Mouse (Mus musculus): ENCODE results near the gene Rel. TPM values are rescaled to one million over a fixed set of nuclear protein-coding genes. Genes with fewer than 3 reads are reported as not detected.
"Not testable (repeated sequence)": the region's sequence is repeated elsewhere in the genome, so short reads cannot be mapped to it uniquely, and the experiment has no call there.

The Rel gene
- 0.67 and 0.79 TPM in 2 replicates for polyA plus RNA-seq (2014; fragmentation: Nextera tagmentation; extraction: Ambion mirVana)

- Histone ChIP-seq H3K27ac (ENCODE audit: low read depth, low read length) (peak within 1 kb of the TSS; percentile 85), H3K9ac (ENCODE audit: low read depth, low read length) (peak within 1 kb of the TSS; percentile 74), H3K27me3 (replicated peaks; ENCODE audit: control insufficient read depth, insufficient read depth, low read length) (no peaks in the 10 kb centered on the region), H3K4me3 (ENCODE audit: low read depth, low read length) (peak within 1 kb of the TSS; percentile 73), H3K4me2 (peak within 1 kb of the TSS; percentile 98), H3K9me3 (ENCODE audit: control insufficient read depth, low read length) (no peaks in the 10 kb centered on the region), H3K36me3 (ENCODE audit: control insufficient read depth, insufficient read depth, low read length) (no peaks in the 10 kb centered on the region), H3K4me1 (replicated peaks; ENCODE audit: control insufficient read depth, insufficient read depth, low read length) (no peaks in the 10 kb centered on the region)
- ATAC-seq (replicated peaks; ENCODE audit: low FRiP score): peak; percentile 84
- DNase-seq (ENCODE audit: low spot score): peak; percentile 89
- under 1% methylated on average over 75 of the region's 88 CpGs for WGBS
Measured at GRCm38 (mm10) chr11:23770760-23771506, at the start of gene Rel. TSS of gene Rel (minus strand) at chr11:23770970.

- H3K9ac ChIP-seq (ENCODE audit: low read depth, low read length): no peak overlapping the region
- 36% methylated on average over 1 of the region's 1 CpGs for WGBS
Measured at GRCm38 (mm10) chr11:23818745-23819144, 48.0 kb upstream of the Rel start.

GRCm38 (mm10) chr11:23810741-23811140, 40.0 kb upstream of the Rel start:
- DNase-seq (ENCODE audit: low spot score): no peak
- H3K9me3 ChIP-seq (ENCODE audit: control insufficient read depth, low read length): no peaks in the 10 kb centered on the region
- H3K27ac ChIP-seq (ENCODE audit: low read depth, low read length): no peak overlapping the region
- no peak overlapping the region for H3K4me2 ChIP-seq
- H3K27me3 ChIP-seq (replicated peaks; ENCODE audit: control insufficient read depth, insufficient read depth, low read length): no peaks in the 10 kb centered on the region
- no peaks in the 10 kb centered on the region for H3K4me1 ChIP-seq (replicated peaks; ENCODE audit: control insufficient read depth, insufficient read depth, low read length)
- ATAC-seq (replicated peaks; ENCODE audit: low FRiP score): no peak
- no peaks in the 10 kb centered on the region for H3K36me3 ChIP-seq (ENCODE audit: control insufficient read depth, insufficient read depth, low read length)
- no peak overlapping the region for H3K9ac ChIP-seq (ENCODE audit: low read depth, low read length)
- 33% methylated on average over 2 of the region's 2 CpGs for WGBS
- no peak overlapping the region for H3K4me3 ChIP-seq (ENCODE audit: low read depth, low read length)

More at GRCm38 (mm10) chr11:23818745-23819144, 48.0 kb upstream of the Rel start:
- Histone ChIP-seq H3K36me3 (ENCODE audit: control insufficient read depth, insufficient read depth, low read length) (no peaks in the 10 kb centered on the region), H3K27ac (ENCODE audit: low read depth, low read length) (no peak overlapping the region), H3K9me3 (ENCODE audit: control insufficient read depth, low read length) (no peaks in the 10 kb centered on the region), H3K4me2 (no peak overlapping the region), H3K4me1 (replicated peaks; ENCODE audit: control insufficient read depth, insufficient read depth, low read length) (no peaks in the 10 kb centered on the region), H3K27me3 (replicated peaks; ENCODE audit: control insufficient read depth, insufficient read depth, low read length) (no peaks in the 10 kb centered on the region), H3K4me3 (ENCODE audit: low read depth, low read length) (no peak overlapping the region)
- no peak for ATAC-seq (replicated peaks; ENCODE audit: low FRiP score)
- no peak for DNase-seq (ENCODE audit: low spot score)

GRCm38 (mm10) chr11:23805716-23806115, 34.9 kb upstream of the Rel start:
- Histone ChIP-seq H3K4me3 (ENCODE audit: low read depth, low read length) (no peak overlapping the region), H3K27ac (ENCODE audit: low read depth, low read length) (no peak overlapping the region), H3K9me3 (ENCODE audit: control insufficient read depth, low read length) (no peaks in the 10 kb centered on the region), H3K27me3 (replicated peaks; ENCODE audit: control insufficient read depth, insufficient read depth, low read length) (no peaks in the 10 kb centered on the region), H3K9ac (ENCODE audit: low read depth, low read length) (no peak overlapping the region), H3K4me1 (replicated peaks; ENCODE audit: control insufficient read depth, insufficient read depth, low read length) (no peaks in the 10 kb centered on the region), H3K4me2 (no peak overlapping the region), H3K36me3 (ENCODE audit: control insufficient read depth, insufficient read depth, low read length) (no peaks in the 10 kb centered on the region)
- ATAC-seq (replicated peaks; ENCODE audit: low FRiP score) (no peak), DNase-seq (ENCODE audit: low spot score) (no peak)
- 46% methylated on average over 3 of the region's 3 CpGs for WGBS

GRCm38 (mm10) chr11:23803136-23803535, 32.4 kb upstream of the Rel start:
- no peaks in the 10 kb centered on the region for H3K4me1 ChIP-seq (replicated peaks; ENCODE audit: control insufficient read depth, insufficient read depth, low read length)
- H3K4me3 ChIP-seq (ENCODE audit: low read depth, low read length): no peak overlapping the region
- H3K27me3 ChIP-seq (replicated peaks; ENCODE audit: control insufficient read depth, insufficient read depth, low read length): no peaks in the 10 kb centered on the region
- H3K9ac ChIP-seq (ENCODE audit: low read depth, low read length): no peak overlapping the region
- H3K36me3 ChIP-seq (ENCODE audit: control insufficient read depth, insufficient read depth, low read length): no peaks in the 10 kb centered on the region
- no peak for ATAC-seq (replicated peaks; ENCODE audit: low FRiP score)
- no peak overlapping the region for H3K27ac ChIP-seq (ENCODE audit: low read depth, low read length)
- H3K9me3 ChIP-seq (ENCODE audit: control insufficient read depth, low read length): no peaks in the 10 kb centered on the region
- H3K4me2 ChIP-seq: no peak overlapping the region
- 77% methylated on average over 7 of the region's 7 CpGs for WGBS
- no peak for DNase-seq (ENCODE audit: low spot score)

- DNase-seq (ENCODE audit: low spot score): no peak
- Histone ChIP-seq H3K4me1 (replicated peaks; ENCODE audit: control insufficient read depth, insufficient read depth, low read length) (no peaks in the 10 kb centered on the region), H3K27ac (ENCODE audit: low read depth, low read length) (no peak overlapping the region), H3K27me3 (replicated peaks; ENCODE audit: control insufficient read depth, insufficient read depth, low read length) (no peaks in the 10 kb centered on the region), H3K4me3 (ENCODE audit: low read depth, low read length) (no peak overlapping the region), H3K9me3 (ENCODE audit: control insufficient read depth, low read length) (no peaks in the 10 kb centered on the region), H3K9ac (ENCODE audit: low read depth, low read length) (no peak overlapping the region), H3K4me2 (no peak overlapping the region), H3K36me3 (ENCODE audit: control insufficient read depth, insufficient read depth, low read length) (no peaks in the 10 kb centered on the region)
- ATAC-seq (replicated peaks; ENCODE audit: low FRiP score): no peak
- WGBS: 63% methylated on average over 1 of the region's 1 CpGs
Measured at GRCm38 (mm10) chr11:23802256-23802655, 31.5 kb upstream of the Rel start.

- DNase-seq (ENCODE audit: low spot score) (no peak), ATAC-seq (replicated peaks; ENCODE audit: low FRiP score) (no peak)
- H3K27ac ChIP-seq (ENCODE audit: low read depth, low read length): no peak overlapping the region
- H3K9ac ChIP-seq (ENCODE audit: low read depth, low read length): no peak overlapping the region
- H3K4me1 ChIP-seq (replicated peaks; ENCODE audit: control insufficient read depth, insufficient read depth, low read length): no peaks in the 10 kb centered on the region
- H3K4me3 ChIP-seq (ENCODE audit: low read depth, low read length): no peak overlapping the region
- WGBS: 66% methylated on average over 7 of the region's 7 CpGs
- no peaks in the 10 kb centered on the region for H3K27me3 ChIP-seq (replicated peaks; ENCODE audit: control insufficient read depth, insufficient read depth, low read length)
- no peak overlapping the region for H3K4me2 ChIP-seq
- no peaks in the 10 kb centered on the region for H3K36me3 ChIP-seq (ENCODE audit: control insufficient read depth, insufficient read depth, low read length)
- no peaks in the 10 kb centered on the region for H3K9me3 ChIP-seq (ENCODE audit: control insufficient read depth, low read length)
Measured at GRCm38 (mm10) chr11:23801851-23802250, 31.1 kb upstream of the Rel start.

GRCm38 (mm10) chr11:23783677-23784076, 12.9 kb upstream of the Rel start:
- not testable (repeated sequence) for H3K9ac ChIP-seq (ENCODE audit: low read depth, low read length); H3K4me3 ChIP-seq (ENCODE audit: low read depth, low read length); H3K27me3 ChIP-seq (replicated peaks; ENCODE audit: control insufficient read depth, insufficient read depth, low read length); H3K36me3 ChIP-seq (ENCODE audit: control insufficient read depth, insufficient read depth, low read length); H3K27ac ChIP-seq (ENCODE audit: low read depth, low read length); DNase-seq (ENCODE audit: low spot score); H3K4me1 ChIP-seq (replicated peaks; ENCODE audit: control insufficient read depth, insufficient read depth, low read length); H3K4me2 ChIP-seq; H3K9me3 ChIP-seq (ENCODE audit: control insufficient read depth, low read length); ATAC-seq (replicated peaks; ENCODE audit: low FRiP score)
- 87% methylated on average over 5 of the region's 5 CpGs for WGBS

GRCm38 (mm10) chr11:23783085-23783484, 12.3 kb upstream of the Rel start:
- no peaks in the 10 kb centered on the region for H3K27me3 ChIP-seq (replicated peaks; ENCODE audit: control insufficient read depth, insufficient read depth, low read length)
- no peak overlapping the region for H3K9ac ChIP-seq (ENCODE audit: low read depth, low read length)
- ATAC-seq (replicated peaks; ENCODE audit: low FRiP score): no peak
- no peaks in the 10 kb centered on the region for H3K9me3 ChIP-seq (ENCODE audit: control insufficient read depth, low read length)
- H3K4me2 ChIP-seq: no peak overlapping the region
- WGBS: 80% methylated on average over 5 of the region's 5 CpGs
- no peaks in the 10 kb centered on the region for H3K36me3 ChIP-seq (ENCODE audit: control insufficient read depth, insufficient read depth, low read length)
- H3K27ac ChIP-seq (ENCODE audit: low read depth, low read length): no peak overlapping the region
- H3K4me1 ChIP-seq (replicated peaks; ENCODE audit: control insufficient read depth, insufficient read depth, low read length): no peaks in the 10 kb centered on the region
- no peak overlapping the region for H3K4me3 ChIP-seq (ENCODE audit: low read depth, low read length)
- no peak for DNase-seq (ENCODE audit: low spot score)

All from liver, embryonic 11.5 days (tissue).